ENCODE assay signal across 21 mouse cellular contexts in the genomic region with DNA sequence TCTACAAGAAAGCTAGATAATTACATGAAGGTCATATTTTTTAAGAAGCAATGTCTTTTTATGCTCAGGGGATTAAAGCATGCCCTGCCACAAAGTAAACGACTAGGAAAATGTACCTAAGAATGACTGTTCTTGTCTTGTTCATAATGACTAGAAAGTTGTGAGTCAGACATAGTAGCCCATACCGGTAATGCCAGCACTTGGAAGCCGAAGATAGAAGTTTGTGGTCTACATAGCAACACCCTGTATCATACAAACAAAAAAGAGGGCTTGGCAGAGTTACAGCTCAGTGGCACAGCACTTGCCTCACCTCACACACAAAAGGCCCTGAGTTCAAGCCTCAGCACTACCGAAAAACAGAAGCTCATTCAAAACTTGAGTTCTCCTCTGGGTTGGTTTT.
"Had no signal": no experiment of that assay in that cellular context is flagged by ENCODE, and none has a peak within 500 bp of the region (broad histone marks: within the 10 kb centered on the region; RNA-seq: fewer than 3 reads in every experiment).

No protein-coding gene starts in this region.

- ATAC-seq: hindbrain, postnatal 0 days; intestine, embryonic 16.5 days had no signal

- H3K27me3 ChIP-seq: heart, embryonic 12.5 days; hindbrain, embryonic 13.5 days; hindbrain, embryonic 15.5 days; kidney, embryonic 15.5 days; limb, embryonic 12.5 days; liver, embryonic 13.5 days; liver, embryonic 15.5 days had no signal

- DNase-seq: gastrocnemius, adult 2 months; gastrocnemius, postnatal 14 days; gastrocnemius, postnatal 36 days; heart, adult 11 months; heart, postnatal 10 days; heart, postnatal 36 days; kidney, adult 11 months; kidney, adult 2 months; kidney, adult 9 months; kidney, postnatal 14 days; kidney, postnatal 36 days; liver; liver, embryonic 13.5 days had no signal
